Mouse (Mus musculus): ENCODE measurements around the gene Apba1.

The Apba1 gene

GRCm38 (mm10) chr19:23984186-23984585, 225.5 kb downstream of the Apba1 start:
- DNase-seq = no peak

- no peak for DNase-seq
These were observed 228.6 kb downstream of the Apba1 start for GRCm38 (mm10) chr19:23987291-23987690.

GRCm38 (mm10) chr19:23988166-23988565, 229.5 kb downstream of the Apba1 start:
- DNase-seq = no peak

- DNase-seq = no peak
These were observed 237.2 kb downstream of the Apba1 start for GRCm38 (mm10) chr19:23995766-23996399.
